Mouse (Mus musculus): Measurements from ENCODE around the gene Ago3.

DNA sequence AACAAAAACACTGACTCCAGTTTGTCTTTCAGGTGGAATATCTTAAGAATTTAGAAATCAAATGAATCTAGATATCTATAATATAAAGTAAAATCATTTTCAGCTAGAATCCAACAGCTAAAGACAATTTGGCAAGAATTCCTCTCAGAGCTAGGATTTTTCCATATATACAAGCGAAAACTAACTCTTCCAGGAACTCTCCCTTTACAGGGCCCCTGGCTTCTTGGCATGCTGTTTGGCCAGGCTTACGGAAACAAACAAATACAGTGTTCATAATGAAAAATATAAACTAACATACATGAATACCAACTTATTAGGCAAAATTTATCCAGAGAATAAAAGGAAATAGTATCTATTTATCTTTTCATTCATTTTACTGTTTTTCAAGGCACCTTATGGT, 5.5 kb downstream of the Ago3 start:
- TF ChIP-seq POLR2A (IDR thresholded peaks at IDR 0.05; ENCODE audit: low read depth, low read length) (no peak), CTCF (IDR thresholded peaks at IDR 0.05; ENCODE audit: extremely low read depth, insufficient read depth, insufficient read length, insufficient replicate concordance) (no peak)
